8 mouse cellular contexts compared by ENCODE assay signal in genomic region chr5:30868981-30869380, GRCm38 (mm10). TPM values are rescaled to one million over a fixed set of nuclear protein-coding genes. Genes with fewer than 3 reads are reported as not detected.
DNase-seq lines count a peak whose midpoint lies in the region; ATAC-seq and TF ChIP-seq lines count a peak whose summit lies in the region.

No protein-coding gene starts in this region.

- peak overlapping the region; percentile 91 for H3K4me3 ChIP-seq in cortical plate, adult 2 months (ENCODE audit: insufficient read depth, low read length)
- peak overlapping the region; percentile 90 for H3K4me3 ChIP-seq in hindbrain, embryonic 11.5 days (ENCODE audit: low read depth, low read length)
- H3K4me3 ChIP-seq in liver, embryonic 15.5 days (replicated peaks) = peak overlapping the region; percentile 92

- intact Hi-C loops in gastrocnemius, postnatal 14 days (cut with DNase I; ENCODE audit: low total_unique reads) = no loop called here

- 0 out of 2 replicates have a peak, but pooled peaks cover 5% of the 10 kb centered on the region for H3K36me3 ChIP-seq in hindbrain, embryonic 11.5 days (ENCODE audit: control insufficient read depth, insufficient read depth, low read length)
- peaks cover 31% of the 10 kb centered on the region for H3K36me3 ChIP-seq in liver, embryonic 15.5 days (replicated peaks)

- no peak for TF ChIP-seq POLR2A in cortical plate, adult 2 months (IDR thresholded peaks at IDR 0.05; ENCODE audit: extremely low read depth, insufficient read depth, low read length)

- peak overlapping the region; percentile 70 for H3K4me2 ChIP-seq in hindbrain, embryonic 11.5 days (replicated peaks; ENCODE audit: low read depth, low read length)
- H3K4me2 ChIP-seq in liver, embryonic 15.5 days = peak overlapping the region; percentile 77

- no peak for TF ChIP-seq CTCF in cortical plate, adult 2 months (IDR thresholded peaks at IDR 0.05; ENCODE audit: extremely low read depth, insufficient read depth, low read length)

- H3K4me1 ChIP-seq in cortical plate, adult 2 months (ENCODE audit: control insufficient read depth, insufficient read depth, low read length) = no peaks in the 10 kb centered on the region
- H3K4me1 ChIP-seq in hindbrain, embryonic 11.5 days (replicated peaks; ENCODE audit: control insufficient read depth, insufficient read depth, low read length) = peaks cover 2% of the 10 kb centered on the region; the same call in 1 of the 2 replicates
- peaks cover 24% of the 10 kb centered on the region for H3K4me1 ChIP-seq in liver, embryonic 15.5 days (replicated peaks)

- no peaks in the 10 kb centered on the region for H3K9me3 ChIP-seq in hindbrain, embryonic 11.5 days (ENCODE audit: control insufficient read depth, low read length)
- H3K9me3 ChIP-seq in liver, embryonic 15.5 days (replicated peaks) = no peaks in the 10 kb centered on the region

- WGBS in hindbrain, embryonic 11.5 days = 22% methylated on average over 9 of the region's 9 CpGs
- 23% methylated on average over 9 of the region's 9 CpGs for WGBS in liver, embryonic 15.5 days (ENCODE audit: insufficient replicate concordance)

- no peaks in the 10 kb centered on the region for H3K27me3 ChIP-seq in hindbrain, embryonic 11.5 days (ENCODE audit: control insufficient read depth, insufficient read depth, low read length)
- no peaks in the 10 kb centered on the region for H3K27me3 ChIP-seq in liver, embryonic 15.5 days

- peak; percentile 44 for ATAC-seq in hindbrain, embryonic 11.5 days (ENCODE audit: low FRiP score)
- ATAC-seq in liver, embryonic 15.5 days (ENCODE audit: insufficient read depth) = no peak

- peak; percentile 40 for DNase-seq in gastrocnemius, postnatal 14 days
- no peak for DNase-seq in gastrocnemius, adult 8-10 months (ENCODE audit: low spot score in 2 of 2)
- no peak for DNase-seq in hindbrain, embryonic 11.5 days (ENCODE audit: low spot score)
- no peak for DNase-seq in T-cell, adult 2 months (ENCODE audit: low spot score)
- DNase-seq in urinary bladder, postnatal 10 days (ENCODE audit: low spot score) = no peak
- DNase-seq in adrenal gland, adult 8-10 months = no peak

- no peak overlapping the region for H3K27ac ChIP-seq in cortical plate, adult 2 months (ENCODE audit: insufficient read depth, low read length)
- no peak overlapping the region for H3K27ac ChIP-seq in hindbrain, embryonic 11.5 days (ENCODE audit: low read depth, low read length)
- H3K27ac ChIP-seq in liver, embryonic 15.5 days (replicated peaks) = no peak overlapping the region; the same call in 1 of the 2 replicates

- peak overlapping the region; percentile 65 for H3K9ac ChIP-seq in hindbrain, embryonic 11.5 days (ENCODE audit: low read depth, low read length)
- H3K9ac ChIP-seq in liver, embryonic 15.5 days = peak overlapping the region; percentile 94

RNA-seq across cellular contexts. Expression of gene Tmem214, which starts 1.2 kb away (rescaled TPM):
- total RNA-seq in gastrocnemius, postnatal 14 days (2021) = 10 to 100 TPM; 33.5 to 37.4 TPM
- total RNA-seq in gastrocnemius, adult 8-10 months (2022) = 10 to 100 TPM; 26.5 to 32.4 (median 29.7) TPM
- polyA plus RNA-seq in cortical plate, adult 2 months (2012; rRNA removed) = 75.1 and 77.9 TPM in 2 replicates
- 33.3 and 37.1 TPM in 2 replicates for polyA plus RNA-seq in hindbrain, embryonic 11.5 days (2014; fragmentation: Nextera tagmentation; extraction: Ambion mirVana)
- polyA plus RNA-seq in liver, embryonic 15.5 days (2015; fragmentation: Nextera tagmentation; extraction: Ambion mirVana) = 42.8 and 44.0 TPM in 2 replicates
- 10 to 100 TPM; 55.5 to 66.8 (median 59.6) TPM for total RNA-seq in adrenal gland, adult 8-10 months (2022)

RNA-seq across cellular contexts. Expression of gene Agbl5, which starts 19.5 kb away (rescaled TPM):
- 1 to 10 TPM; 1.8 to 2.6 TPM for total RNA-seq in gastrocnemius, postnatal 14 days (2021)
- total RNA-seq in gastrocnemius, adult 8-10 months (2022) = 1 to 10 TPM; 2.7 to 5.6 (median 3.2) TPM
- 15.7 and 17.0 TPM in 2 replicates for polyA plus RNA-seq in cortical plate, adult 2 months (2012; rRNA removed)
- 21.5 and 24.0 TPM in 2 replicates for polyA plus RNA-seq in hindbrain, embryonic 11.5 days (2014; fragmentation: Nextera tagmentation; extraction: Ambion mirVana)
- polyA plus RNA-seq in liver, embryonic 15.5 days (2015; fragmentation: Nextera tagmentation; extraction: Ambion mirVana) = 4.8 and 5.7 TPM in 2 replicates
- 10 to 100 TPM in 3 of 4 experiments, 1 to 10 TPM in 1; 9.9 to 22.6 (median 17.7) TPM for total RNA-seq in adrenal gland, adult 8-10 months (2022)

RNA-seq across cellular contexts. Expression of gene Ost4, which starts 38.6 kb away (rescaled TPM):
- total RNA-seq in gastrocnemius, postnatal 14 days (2021) = 100 to 1,000 TPM; 119 to 134 TPM
- total RNA-seq in gastrocnemius, adult 8-10 months (2022) = 100 to 1,000 TPM in 2 of 4 experiments, 10 to 100 TPM in 2; 96.6 to 117 (median 105) TPM
- polyA plus RNA-seq in cortical plate, adult 2 months (2012; rRNA removed) = 150 and 171 TPM in 2 replicates
- 335 and 338 TPM in 2 replicates for polyA plus RNA-seq in hindbrain, embryonic 11.5 days (2014; fragmentation: Nextera tagmentation; extraction: Ambion mirVana)
- 312 and 329 TPM in 2 replicates for polyA plus RNA-seq in liver, embryonic 15.5 days (2015; fragmentation: Nextera tagmentation; extraction: Ambion mirVana)
- 100 to 1,000 TPM; 210 to 235 (median 214) TPM for total RNA-seq in adrenal gland, adult 8-10 months (2022)

RNA-seq across cellular contexts. Expression of gene Emilin1, which starts 44.2 kb away (rescaled TPM):
- total RNA-seq in gastrocnemius, postnatal 14 days (2021) = 10 to 100 TPM; 25.7 to 31.3 TPM
- 1 to 10 TPM; 1.7 to 3.0 (median 2.8) TPM for total RNA-seq in gastrocnemius, adult 8-10 months (2022)
- 2.7 and 3.1 TPM in 2 replicates for polyA plus RNA-seq in cortical plate, adult 2 months (2012; rRNA removed)
- polyA plus RNA-seq in hindbrain, embryonic 11.5 days (2014; fragmentation: Nextera tagmentation; extraction: Ambion mirVana) = 46.0 and 48.5 TPM in 2 replicates
- polyA plus RNA-seq in liver, embryonic 15.5 days (2015; fragmentation: Nextera tagmentation; extraction: Ambion mirVana) = 37.6 and 46.8 TPM in 2 replicates
- total RNA-seq in adrenal gland, adult 8-10 months (2022) = 10 to 100 TPM; 48.7 to 62.4 (median 51.8) TPM

RNA-seq across cellular contexts. Expression of gene Khk, which starts 52.2 kb away (rescaled TPM):
- total RNA-seq in gastrocnemius, postnatal 14 days (2021) = 10 to 100 TPM; 31.4 to 32.7 TPM
- 10 to 100 TPM; 35.7 to 40.5 (median 38.2) TPM for total RNA-seq in gastrocnemius, adult 8-10 months (2022)
- 24.9 and 29.0 TPM in 2 replicates for polyA plus RNA-seq in cortical plate, adult 2 months (2012; rRNA removed)
- 4.2 and 7.8 TPM in 2 replicates for polyA plus RNA-seq in hindbrain, embryonic 11.5 days (2014; fragmentation: Nextera tagmentation; extraction: Ambion mirVana)
- polyA plus RNA-seq in liver, embryonic 15.5 days (2015; fragmentation: Nextera tagmentation; extraction: Ambion mirVana) = 33.1 and 35.9 TPM in 2 replicates
- total RNA-seq in adrenal gland, adult 8-10 months (2022) = 10 to 100 TPM; 60.9 to 74.4 (median 69.4) TPM
